Mouse (Mus musculus) midbrain, embryonic 15.5 days (tissue): Measurements from ENCODE around the gene BC005624. TPM values are rescaled to one million over a fixed set of nuclear protein-coding genes. Genes with fewer than 3 reads are reported as not detected.
A peak's percentile ranks its signal among the peaks of the same experiment; 100 is the strongest.

Source experiments
- ATAC-seq: fragments of 200-750 bp; cut with Nextera tagmentation; replicated peaks from 2 replicates; pipeline ENCODE4 v1.8.0; 2017; ENCODE audit warnings: moderate TSS enrichment
- H3K27ac ChIP-seq: fragments of 300-500 bp; sonication (generic); 2 replicates; pipeline ENCODE4 v1.5.1; 2015; ENCODE audit warnings: mild to moderate bottlenecking, inconsistent platforms
- H3K27me3 ChIP-seq: fragments of 300-500 bp; sonication (generic); replicated peaks from 2 replicates; pipeline ENCODE4 v1.6.1; 2015; ENCODE audit warnings: inconsistent platforms
- H3K36me3 ChIP-seq: fragments of 300-500 bp; sonication (generic); replicated peaks from 2 replicates; pipeline ENCODE4 v1.6.1; 2015; ENCODE audit warnings: inconsistent platforms
- H3K4me1 ChIP-seq: fragments of 300-500 bp; sonication (generic); 2 replicates; pipeline ENCODE4 v1.6.1; 2015; ENCODE audit warnings: inconsistent platforms
- H3K4me2 ChIP-seq: fragments of 300-500 bp; sonication (generic); 2 replicates; pipeline ENCODE4 v1.6.1; 2015; ENCODE audit warnings: inconsistent platforms, mild to moderate bottlenecking, moderate library complexity
- H3K4me3 ChIP-seq: fragments of 300-500 bp; sonication (generic); 2 replicates; pipeline ENCODE4 v1.5.1; 2015; ENCODE audit warnings: mild to moderate bottlenecking, inconsistent platforms
- H3K9ac ChIP-seq: fragments of 300-500 bp; sonication (generic); 2 replicates; pipeline ENCODE4 v1.6.1; 2015; ENCODE audit warnings: mild to moderate bottlenecking, inconsistent platforms
- H3K9me3 ChIP-seq: fragments of 300-500 bp; sonication (generic); 2 replicates; pipeline ENCODE4 v1.6.1; 2016; ENCODE audit warnings: inconsistent platforms
- WGBS: fragments of 180-500 bp; shearing (Covaris S2); methylation state at CpG from one replicate; pipeline ENCODE4 v1.1.7; 2015; ENCODE audit warnings: mixed read lengths; 5-methylcytosine and 5-hydroxymethylcytosine counted together
- polyA plus RNA-seq: library from polyadenylated mRNA; unstranded; fragments of >200 nt; fragmentation: Nextera tagmentation; extraction: Ambion mirVana; gene quantifications from 2 replicates; pipeline ENCODE4 v1.2.1, GENCODE M21; 2015

BC005624 gene
- polyA plus RNA-seq, 1 experiment from 2014 or later, result 96.4 TPM

GRCm38 (mm10) chr2:31005453-31005852 lies 23.5 kb upstream of the BC005624 start:
- no peak overlapping the region for H3K27ac ChIP-seq
- H3K4me3 ChIP-seq, result no peak overlapping the region
- WGBS, result 84% methylated on average over 2 of the region's 2 CpGs
- no peak overlapping the region for H3K4me2 ChIP-seq
- no peaks in the 10 kb centered on the region for H3K4me1 ChIP-seq
- H3K9ac ChIP-seq, result no peak overlapping the region
- H3K27me3 ChIP-seq, result no peaks in the 10 kb centered on the region
- H3K36me3 ChIP-seq, result peaks cover 37% of the 10 kb centered on the region; the same call in 1 of the 2 replicates
- no peak for ATAC-seq
- no peaks in the 10 kb centered on the region for H3K9me3 ChIP-seq

GRCm38 (mm10) chr2:31002857-31003256 lies 20.9 kb upstream of the BC005624 start:
- H3K9ac ChIP-seq, result no peak overlapping the region
- no peak overlapping the region for H3K27ac ChIP-seq
- H3K4me2 ChIP-seq, result no peak overlapping the region
- H3K9me3 ChIP-seq, result no peaks in the 10 kb centered on the region
- WGBS, result 92% methylated on average over 10 of the region's 10 CpGs
- H3K4me3 ChIP-seq, result no peak overlapping the region
- no peaks in the 10 kb centered on the region for H3K4me1 ChIP-seq
- peaks cover 31% of the 10 kb centered on the region; the same call in 1 of the 2 replicates for H3K36me3 ChIP-seq
- ATAC-seq, result no peak
- H3K27me3 ChIP-seq, result no peaks in the 10 kb centered on the region

- Histone ChIP-seq H3K27me3 (no peaks in the 10 kb centered on the region), H3K27ac (no peak overlapping the region), H3K4me3 (no peak overlapping the region), H3K9me3 (no peaks in the 10 kb centered on the region), H3K4me1 (no peaks in the 10 kb centered on the region), H3K36me3 (0 out of 2 replicates have a peak, but pooled peaks cover 12% of the 10 kb centered on the region), H3K4me2 (no peak overlapping the region), H3K9ac (no peak overlapping the region)
- no peak for ATAC-seq
- 81% methylated on average over 8 of the region's 8 CpGs for WGBS
Observed at GRCm38 (mm10) chr2:30998443-30999260, 16.7 kb upstream of the BC005624 start.

GRCm38 (mm10) chr2:30995432-30995996 lies 13.5 kb upstream of the BC005624 start:
- Histone ChIP-seq H3K4me3 (no peak overlapping the region), H3K36me3 (no peaks in the 10 kb centered on the region), H3K4me2 (no peak overlapping the region), H3K27me3 (no peaks in the 10 kb centered on the region), H3K9ac (no peak overlapping the region), H3K27ac (no peak overlapping the region), H3K9me3 (no peaks in the 10 kb centered on the region), H3K4me1 (no peaks in the 10 kb centered on the region)
- 70% methylated on average over 11 of the region's 11 CpGs for WGBS
- no peak for ATAC-seq

- no peaks in the 10 kb centered on the region for H3K9me3 ChIP-seq
- H3K36me3 ChIP-seq, result no peaks in the 10 kb centered on the region
- no peak overlapping the region for H3K9ac ChIP-seq
- no peak overlapping the region for H3K4me3 ChIP-seq
- WGBS, result 91% methylated on average over 4 of the region's 4 CpGs
- no peaks in the 10 kb centered on the region for H3K4me1 ChIP-seq
- no peak overlapping the region for H3K4me2 ChIP-seq
- no peak overlapping the region for H3K27ac ChIP-seq
- no peaks in the 10 kb centered on the region for H3K27me3 ChIP-seq
- no peak for ATAC-seq
Observed at GRCm38 (mm10) chr2:30994853-30995252, 12.9 kb upstream of the BC005624 start.

- Histone ChIP-seq H3K4me1 (peaks cover 4% of the 10 kb centered on the region; the same call in 1 of the 2 replicates), H3K9ac (no peak overlapping the region), H3K4me3 (no peak overlapping the region), H3K9me3 (no peaks in the 10 kb centered on the region), H3K27ac (no peak overlapping the region), H3K36me3 (no peaks in the 10 kb centered on the region), H3K4me2 (no peak overlapping the region), H3K27me3 (no peaks in the 10 kb centered on the region)
- WGBS, result 89% methylated on average over 9 of the region's 9 CpGs
- no peak for ATAC-seq
Observed at GRCm38 (mm10) chr2:30990221-30990620, 8.2 kb upstream of the BC005624 start.

GRCm38 (mm10) chr2:30985111-30986020 lies 3.4 kb upstream of the BC005624 start:
- no peak for ATAC-seq
- no peak overlapping the region for H3K27ac ChIP-seq

GRCm38 (mm10) chr2:30983024-30983423 lies 1.0 kb upstream of the BC005624 start:
- Histone ChIP-seq H3K27me3 (no peaks in the 10 kb centered on the region), H3K36me3 (peaks cover 18% of the 10 kb centered on the region), H3K4me1 (peaks cover 29% of the 10 kb centered on the region), H3K4me3 (peak overlapping the region; percentile 88), H3K4me2 (peak overlapping the region; percentile 75), H3K9ac (peak overlapping the region; percentile 70; the same call in 1 of the 2 replicates), H3K27ac (no peak overlapping the region), H3K9me3 (no peaks in the 10 kb centered on the region)
- 53% methylated on average over 7 of the region's 7 CpGs for WGBS
- ATAC-seq, result no peak

More at GRCm38 (mm10) chr2:30985111-30986020, 3.4 kb upstream of the BC005624 start:
- WGBS, result 28% methylated on average over 17 of the region's 17 CpGs
- H3K36me3 ChIP-seq, result no peaks in the 10 kb centered on the region
- no peak overlapping the region for H3K4me2 ChIP-seq
- H3K4me1 ChIP-seq, result peaks cover 28% of the 10 kb centered on the region
- no peaks in the 10 kb centered on the region for H3K9me3 ChIP-seq
- no peak overlapping the region for H3K4me3 ChIP-seq
- no peak overlapping the region for H3K9ac ChIP-seq
- no peaks in the 10 kb centered on the region for H3K27me3 ChIP-seq

GRCm38 (mm10) chr2:30967352-30968327 lies 14.4 kb downstream of the BC005624 start, which contains the start of gene Tor1a:
TSS of gene Tor1a (minus strand) at chr2:30967933.
- Histone ChIP-seq H3K27me3 (no peaks in the 10 kb centered on the region), H3K27ac (peak within 1 kb of the TSS; percentile 70), H3K9me3 (no peaks in the 10 kb centered on the region), H3K9ac (peak within 1 kb of the TSS; percentile 77), H3K4me2 (peak within 1 kb of the TSS; percentile 83), H3K4me3 (peak within 1 kb of the TSS; percentile 66), H3K36me3 (peaks cover 13% of the 10 kb centered on the region; the same call in 1 of the 2 replicates), H3K4me1 (peaks cover 20% of the 10 kb centered on the region)
- WGBS, result 1% methylated on average over 59 of the region's 59 CpGs
- ATAC-seq, result peak; percentile 95

GRCm38 (mm10) chr2:30966826-30967225 lies 15.2 kb downstream of the BC005624 start:
- peak; percentile 19; the same call in 1 of the 2 replicates for ATAC-seq
- Histone ChIP-seq H3K4me3 (peak overlapping the region; percentile 66), H3K4me2 (peak overlapping the region; percentile 83), H3K4me1 (peaks cover 20% of the 10 kb centered on the region), H3K9ac (peak overlapping the region; percentile 77), H3K27ac (peak overlapping the region; percentile 70; the same call in 1 of the 2 replicates), H3K36me3 (peaks cover 16% of the 10 kb centered on the region), H3K9me3 (no peaks in the 10 kb centered on the region), H3K27me3 (no peaks in the 10 kb centered on the region)
- WGBS, result 21% methylated on average over 16 of the region's 16 CpGs

GRCm38 (mm10) chr2:30965627-30966026 lies 16.4 kb downstream of the BC005624 start:
- Histone ChIP-seq H3K4me2 (no peak overlapping the region), H3K9ac (no peak overlapping the region; the same call in 1 of the 2 replicates), H3K27ac (no peak overlapping the region), H3K27me3 (no peaks in the 10 kb centered on the region), H3K4me1 (peaks cover 20% of the 10 kb centered on the region), H3K9me3 (no peaks in the 10 kb centered on the region), H3K4me3 (no peak overlapping the region), H3K36me3 (peaks cover 24% of the 10 kb centered on the region)
- WGBS, result 93% methylated on average over 8 of the region's 8 CpGs
- ATAC-seq, result no peak
